Mouse (Mus musculus) spleen, adult 2 months (tissue): Measurements from ENCODE around the gene Osbpl10.

Source experiments
- CTCF ChIP-seq: fragments of 200-500 bp; IDR thresholded peaks from 2 replicates; pipeline ENCODE4 v1.5.1; 2011; ENCODE audit warnings: mild to moderate bottlenecking, inconsistent platforms; ENCODE audit not compliant: insufficient read depth, insufficient read length, insufficient replicate concordance; ENCODE audit errors: extremely low read depth
- POLR2A ChIP-seq: fragments of 200-500 bp; IDR thresholded peaks from 2 replicates; pipeline ENCODE4 v1.6.1; 2011; ENCODE audit warnings: low read depth, low read length, inconsistent platforms

- TF ChIP-seq CTCF (no peak), POLR2A (no peak)
These were observed 212.1 kb downstream of the Osbpl10 start for GRCm38 (mm10) chr9:115190376-115190942.
